Mouse (Mus musculus): Measurements from ENCODE around the gene Olfr583.

Gene Olfr583

GRCm38 (mm10) chr7:103051000-103051399 is at the start of gene Olfr583:
Olfr583 (plus strand) TSS chr7:103051300.
- no peak for DNase-seq

DNA sequence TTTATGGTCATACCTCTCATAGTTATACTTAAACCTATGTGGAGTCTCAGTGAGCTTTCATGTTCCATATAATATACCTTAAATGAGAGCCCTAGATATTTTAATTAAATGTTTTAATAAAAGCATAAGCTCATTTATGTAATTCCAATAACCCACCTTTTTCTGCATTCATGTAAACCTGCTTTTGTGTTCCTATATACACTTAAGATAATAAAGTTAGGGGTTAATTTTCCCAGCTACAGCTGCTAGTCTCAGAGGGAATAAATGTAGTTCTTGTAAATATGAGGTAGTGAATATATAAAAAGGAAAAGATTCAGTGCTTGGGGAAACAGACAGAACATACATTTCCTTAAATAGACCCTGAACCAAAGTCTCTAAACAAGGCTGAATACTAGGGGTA is 13.4 kb upstream of the Olfr583 start, which contains the start of gene Olfr582:
Olfr582 (plus strand) TSS at position 301 of the 400 bp plus-strand sequence.
- DNase-seq = no peak

DNA sequence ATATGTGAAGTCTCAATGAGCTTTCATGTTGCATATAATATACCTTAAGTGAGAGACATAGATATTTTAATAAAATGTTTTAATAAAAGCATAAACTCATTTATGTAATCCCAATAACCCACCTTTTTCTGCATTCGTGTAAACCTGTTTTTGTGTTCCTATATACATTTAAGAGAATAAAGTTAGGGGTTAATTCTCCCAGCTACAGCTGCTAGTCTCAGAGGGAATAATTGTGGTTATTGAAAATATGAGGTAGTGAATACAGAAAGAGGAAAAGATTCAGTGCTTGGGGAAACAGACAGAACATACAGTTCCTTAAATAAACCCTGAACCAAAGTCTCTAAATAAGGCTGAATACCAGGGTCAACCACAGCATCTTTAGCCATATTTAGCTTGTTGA is 30.5 kb downstream of the Olfr583 start, which contains the start of gene Olfr584:
Olfr584 (plus strand) TSS at position 301 of the 400 bp plus-strand sequence.
- no peak for DNase-seq

GRCm38 (mm10) chr7:103097420-103097819 is 46.3 kb downstream of the Olfr583 start, which contains the start of gene Olfr585:
Olfr585 (plus strand) TSS chr7:103097720.
- no peak for DNase-seq
